Mouse (Mus musculus) hematopoietic stem cell, adult 5-6 weeks (primary cell): ENCODE results near the gene Tmem56. TPM values are rescaled to one million over a fixed set of nuclear protein-coding genes. Genes with fewer than 3 reads are reported as not detected.
A peak's percentile ranks its signal among the peaks of the same experiment; 100 is the strongest.

Experiments used
- ATAC-seq, 2 experiments: fragments of 125-278 bp in 1 of 2; replicated peaks in 1 of 2; 2 replicates each; pipeline ENCODE4 v1.8.0; 2016 to 2017; ENCODE audit warnings: inconsistent platforms in 2 of 2, mild to moderate bottlenecking in 2 of 2, moderate number of reproducible peaks in 2 of 2, low read depth in 1 of 2, moderate TSS enrichment in 1 of 2; ENCODE audit not compliant: low FRiP score in 2 of 2, poor library complexity in 2 of 2, severe bottlenecking in 2 of 2, insufficient read depth in 1 of 2, low TSS enrichment in 1 of 2
- total RNA-seq: library from RNA; stranded (forward); fragments of 172-1452, 232-1000 nt; gene quantifications from 2 replicates; pipeline ENCODE4 v1.2.3, GENCODE M21; 2017

The Tmem56 gene
- total RNA-seq, 1 experiment from 2014 or later, result 6.1 TPM

DNA sequence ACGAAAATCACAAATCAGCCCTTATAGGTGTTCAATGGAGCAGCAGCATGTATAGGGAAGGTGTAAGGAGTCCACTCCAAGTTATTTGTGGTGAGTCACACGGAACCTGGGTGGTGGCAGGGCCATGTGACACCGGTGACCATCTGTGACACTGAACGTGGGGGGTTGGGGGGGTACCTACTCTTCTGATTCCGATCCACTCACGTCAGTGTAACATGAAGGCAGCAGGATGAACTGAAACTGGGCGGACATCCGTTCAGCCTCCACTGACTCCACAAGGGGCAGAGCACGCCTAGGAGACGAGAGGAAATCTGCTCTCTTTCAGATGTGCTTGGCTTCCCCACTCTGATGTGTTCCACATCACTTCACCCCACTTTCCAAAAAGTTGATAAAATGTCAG lies 123.3 kb downstream of the Tmem56 start:
- ATAC-seq, result peak; percentile 39 to 49; a peak in 3 of 4 replicates

DNA sequence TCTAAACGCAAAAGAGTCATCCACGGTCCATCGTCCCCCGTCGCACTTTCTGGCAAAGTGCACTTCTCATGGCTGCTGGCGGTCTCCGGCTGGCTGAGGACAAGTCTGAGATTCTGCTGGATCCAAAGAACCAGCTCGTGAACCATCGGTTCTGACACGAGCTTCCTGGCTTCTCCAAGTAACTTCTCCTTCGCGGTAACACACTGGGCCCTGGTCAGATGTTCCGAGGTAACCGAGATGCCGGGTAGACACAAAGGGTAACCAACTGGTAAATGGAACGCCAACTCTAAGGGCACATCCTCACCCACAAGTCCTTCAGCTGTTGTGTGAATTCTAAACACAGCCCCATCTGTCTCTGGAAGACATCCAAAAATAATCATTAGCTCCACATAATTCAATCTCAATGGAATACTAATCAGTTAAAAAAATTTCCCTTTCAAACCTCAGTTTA lies 124.0 kb downstream of the Tmem56 start:
- no peak for ATAC-seq

- ATAC-seq, result no peak
Measured at GRCm38 (mm10) chr3:121157546-121158330, 125.2 kb downstream of the Tmem56 start.

- no peak for ATAC-seq
Measured at GRCm38 (mm10) chr3:121156451-121157186, 126.3 kb downstream of the Tmem56 start.

DNA sequence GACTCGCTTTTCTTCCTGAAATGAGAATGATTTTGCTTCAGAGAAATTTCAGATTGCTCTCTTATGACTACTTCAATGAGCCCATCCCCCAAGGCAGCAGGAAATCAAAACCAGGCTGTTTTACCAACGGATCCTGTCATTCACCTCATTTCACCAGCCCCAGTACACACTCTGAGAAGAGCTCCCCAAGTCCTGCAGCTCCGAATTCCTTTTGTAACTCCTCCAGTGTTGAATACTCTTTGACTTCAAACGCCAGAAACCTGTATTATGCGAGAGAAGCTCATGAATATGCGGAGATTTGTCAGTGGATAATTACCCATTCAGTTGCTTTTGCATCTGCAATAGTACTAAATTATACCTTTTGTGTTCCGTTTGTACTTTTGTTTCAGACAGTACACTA lies 126.9 kb downstream of the Tmem56 start:
- ATAC-seq, result no peak

Other genes with a start within 250 kb of the Tmem56 start
- 15.3 and 20.1 TPM in 2 replicates for gene Rwdd3, start 111.4 kb downstream of the Tmem56 start, total RNA-seq
- 17.7 and 24.4 TPM in 2 replicates for gene Alg14, start 8.7 kb upstream of the Tmem56 start, total RNA-seq
- gene Cnn3, start 143.4 kb upstream of the Tmem56 start, total RNA-seq, result 41.1 and 44.8 TPM in 2 replicates
- not detected in 2 replicates for gene Slc44a3, start 249.3 kb upstream of the Tmem56 start, total RNA-seq